Mouse (Mus musculus): Measurements from ENCODE around the gene Ciao2b. TPM values are rescaled to one million over a fixed set of nuclear protein-coding genes. Genes with fewer than 3 reads are reported as not detected.

Ciao2b gene
- total RNA-seq, 2 experiments from 2014 or later, result 32.4 to 36.2 TPM

DNA sequence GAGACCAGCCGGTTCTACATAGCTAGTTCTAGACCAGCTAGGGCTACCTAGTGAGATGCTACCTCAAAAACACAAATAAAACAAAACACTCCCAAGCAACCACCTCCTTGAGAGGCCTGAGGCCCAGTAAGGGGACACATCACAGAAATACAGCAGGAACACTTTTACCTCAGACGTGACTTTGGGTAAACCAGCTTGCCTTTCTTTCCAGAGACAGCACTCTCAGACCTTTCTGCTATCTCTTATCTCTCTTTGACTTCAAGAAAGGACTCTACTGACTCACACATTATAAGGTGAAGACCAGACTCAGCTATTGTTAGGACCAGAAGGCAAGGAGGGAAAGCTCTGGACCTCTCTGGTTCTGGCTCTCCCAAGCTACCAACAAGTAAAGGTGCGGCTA lies 51.5 kb downstream of the Ciao2b start:
- no peak for DNase-seq (ENCODE audit: low spot score in 2 of 2)

Other genes with a start within 250 kb of the Ciao2b start
- gene Cmtm4, start 246.2 kb downstream of the Ciao2b start, total RNA-seq (2021), result 10 to 100 TPM; 26.9 to 29.6 TPM
- 100 to 1,000 TPM; 134 to 162 TPM for gene Dync1li2, start 198.9 kb downstream of the Ciao2b start, total RNA-seq (2021)
- gene Terb1, start 132.1 kb downstream of the Ciao2b start, total RNA-seq (2021), result under 1 TPM; 0.11 to 0.39 TPM
- 10 to 100 TPM; 39.6 to 48.0 TPM for gene Nae1, start 107.3 kb downstream of the Ciao2b start, total RNA-seq (2021)
- 1 to 10 TPM; 1.7 to 2.0 TPM for gene Car7, start 107.3 kb downstream of the Ciao2b start, total RNA-seq (2021)
- gene Pdp2, start 50.5 kb downstream of the Ciao2b start, total RNA-seq (2021), result 10 to 100 TPM; 17.0 to 17.6 TPM
- 10 to 100 TPM in 1 of 2 experiments, 1 to 10 TPM in 1; 2.1 to 83.8 TPM for gene Cdh16, start 17.6 kb downstream of the Ciao2b start, total RNA-seq (2021)
- gene Rrad, start 10.6 kb downstream of the Ciao2b start, total RNA-seq (2021), result 1 to 10 TPM; 6.0 to 6.7 TPM
- gene Ces2a, start 92.0 kb upstream of the Ciao2b start, total RNA-seq (2021), result 10 to 100 TPM in 1 of 2 experiments, under 1 TPM in 1; 0.25 to 15.5 TPM
- 1 to 10 TPM; 2.8 to 8.4 TPM for gene Ces2b, start 189.6 kb upstream of the Ciao2b start, total RNA-seq (2021)
- gene Ces2c, start 205.1 kb upstream of the Ciao2b start, total RNA-seq (2021), result under 1 TPM in 1 of 2 experiments, not detected in 1; 0.34 TPM

All from adrenal gland, postnatal 4 days (tissue).